Mouse (Mus musculus) kidney, postnatal 10 days (tissue): ENCODE measurements around the gene Vps13d.

Experiments
- DNase-seq: peaks from one replicate; pipeline ENCODE4 v3.0.0; 2021; ENCODE audit warnings: mixed read lengths

The Vps13d gene

DNA sequence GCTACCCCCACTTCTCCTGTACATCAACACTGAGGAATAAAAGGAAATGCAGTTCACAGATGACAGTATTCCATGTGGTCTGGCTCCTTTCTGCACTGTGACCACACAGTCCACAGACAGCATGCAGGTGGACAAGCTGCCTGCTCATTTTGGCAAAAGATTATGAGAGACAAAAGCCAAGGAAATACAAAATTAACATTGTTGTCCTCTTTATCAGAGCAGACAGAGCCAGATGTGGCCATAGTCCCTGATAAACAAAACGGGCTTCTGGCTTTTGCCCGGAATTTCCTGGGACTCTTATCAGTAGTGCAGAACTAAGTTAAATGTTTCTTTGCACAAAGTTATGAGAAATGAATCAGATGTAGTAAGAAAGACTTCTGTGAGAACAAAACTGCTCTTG lies 161.4 kb downstream of the Vps13d start:
- DNase-seq, result no peak

DNA sequence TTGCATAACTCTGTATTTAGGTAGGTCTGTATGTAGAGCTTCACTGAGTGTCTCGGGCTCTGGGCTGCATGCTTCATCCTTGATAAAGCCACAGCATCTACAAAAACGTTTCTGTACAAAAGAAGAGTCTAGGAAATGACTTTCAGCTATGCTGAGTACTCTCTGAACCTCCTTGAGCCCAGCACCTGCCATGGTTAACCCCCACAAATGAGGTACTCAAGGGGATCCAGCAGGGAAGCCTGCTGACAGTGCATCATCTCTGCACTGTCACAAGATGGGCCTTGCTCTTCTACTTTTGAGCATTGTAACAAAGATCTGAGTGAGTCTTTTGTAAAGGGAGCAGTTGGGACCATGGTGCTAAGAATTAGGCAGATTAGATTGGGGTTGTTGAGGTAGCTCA lies 162.2 kb downstream of the Vps13d start:
- DNase-seq, result no peak

DNA sequence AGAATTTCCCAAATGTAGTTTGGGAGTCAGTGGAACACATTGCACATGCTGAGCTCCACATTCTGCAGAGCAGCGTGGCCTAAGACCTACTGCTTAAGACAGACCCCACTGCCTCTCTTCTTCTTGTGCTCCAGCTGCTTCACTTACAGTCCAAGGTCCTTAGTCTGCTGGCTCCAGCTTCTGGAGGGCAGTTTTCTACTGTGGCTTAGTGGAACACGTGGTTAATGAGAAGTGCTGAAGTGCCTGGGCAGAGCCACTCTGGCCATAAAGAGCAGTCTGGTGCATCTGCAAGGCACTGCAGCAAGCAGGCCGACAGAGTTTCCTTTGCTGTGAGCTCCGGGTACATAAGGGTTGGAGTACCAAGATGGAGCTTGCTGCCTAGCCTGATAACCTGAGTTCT lies 163.3 kb downstream of the Vps13d start:
- DNase-seq, result peak; percentile 61

DNA sequence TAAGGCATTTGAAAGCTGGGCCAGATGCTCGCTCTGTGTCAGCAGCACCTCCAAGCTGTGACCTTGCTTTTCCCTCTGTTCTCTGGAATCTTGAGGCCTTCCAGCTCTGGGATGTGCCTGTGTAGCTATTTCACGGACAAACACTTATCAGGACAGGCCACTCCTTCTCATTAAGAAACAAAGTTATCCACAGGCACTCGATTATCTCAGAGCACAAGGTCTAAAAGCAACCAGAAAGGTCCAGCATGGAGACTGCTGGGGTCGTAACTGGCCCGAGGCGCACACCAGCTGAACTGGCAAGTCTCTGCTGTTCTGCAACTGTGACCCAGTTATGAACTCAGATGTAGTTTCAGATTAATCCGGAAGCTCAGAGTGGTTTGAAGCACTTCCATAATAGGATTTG lies 168.4 kb downstream of the Vps13d start:
- peak; percentile 65 for DNase-seq

DNA sequence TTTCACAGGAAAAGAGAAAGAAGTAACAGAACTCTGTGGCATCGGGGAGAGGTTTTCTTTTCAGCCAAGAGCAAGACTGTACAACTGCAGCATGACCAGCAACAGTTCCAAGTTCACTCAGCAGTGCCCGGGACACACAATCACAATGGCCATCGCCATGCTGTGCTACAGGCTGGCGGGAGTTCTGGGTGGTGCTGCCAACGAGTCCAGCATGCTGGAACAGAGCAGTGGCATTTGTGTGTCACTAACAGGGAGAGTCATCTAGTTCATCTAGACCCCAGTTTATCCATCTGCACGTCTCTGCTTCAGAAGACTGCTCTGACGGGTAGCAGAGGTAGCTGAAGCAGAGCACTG lies 169.4 kb downstream of the Vps13d start:
- peak; percentile 30 for DNase-seq

DNA sequence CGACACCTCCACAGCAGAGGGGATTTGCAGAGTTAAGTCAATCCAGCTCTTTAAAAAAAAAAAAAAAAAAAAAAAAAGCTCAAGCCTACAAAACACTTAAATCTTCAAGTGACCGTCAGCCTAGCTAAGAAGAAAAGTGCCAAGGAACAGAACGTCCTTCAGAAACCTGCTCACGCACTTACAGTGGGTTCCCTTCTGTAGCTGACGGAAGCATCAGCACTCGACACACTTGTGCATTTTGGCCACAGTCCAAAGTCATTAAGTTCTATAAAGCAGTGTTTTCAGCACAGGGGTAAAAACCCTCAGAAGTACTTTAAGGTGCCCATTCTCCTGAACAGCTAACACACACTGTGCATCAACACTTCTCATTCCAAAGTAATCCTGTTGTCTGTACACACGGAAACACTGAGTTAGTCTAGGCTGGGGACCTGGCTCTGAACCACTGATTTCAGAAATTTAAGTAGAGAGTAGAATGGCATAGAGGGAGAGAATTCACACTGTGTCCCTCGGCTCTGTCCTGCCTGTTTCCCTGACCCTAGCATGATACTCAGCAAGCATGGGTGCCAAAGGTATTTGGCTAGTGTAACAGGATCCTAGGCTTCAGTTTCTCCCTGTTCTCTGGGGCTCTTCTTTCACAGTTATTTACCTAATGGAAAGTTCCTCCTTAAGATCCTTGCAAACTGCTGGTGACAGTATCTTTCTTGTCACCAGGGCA lies 170.0 kb downstream of the Vps13d start:
- DNase-seq, result no peak

DNA sequence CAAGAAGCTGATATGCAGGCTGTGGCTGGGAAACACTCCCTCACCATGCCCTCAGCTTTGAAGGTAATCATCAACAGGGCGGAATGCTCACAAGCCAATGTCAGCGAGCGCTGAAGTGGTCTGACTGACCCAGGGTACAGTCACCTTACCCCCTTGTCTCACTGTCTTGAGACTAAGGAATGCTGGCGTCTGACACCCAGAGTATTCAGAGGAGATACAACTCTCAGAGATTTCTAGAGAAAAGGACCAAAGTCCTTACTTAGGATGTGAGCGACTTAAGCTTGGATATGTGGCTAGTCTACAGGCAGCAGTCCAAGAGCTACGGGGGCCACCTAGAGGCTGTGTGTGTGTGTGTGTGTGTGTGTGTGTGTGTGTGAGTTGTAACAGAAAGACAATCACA lies 170.9 kb downstream of the Vps13d start:
- peak; percentile 72 for DNase-seq

DNA sequence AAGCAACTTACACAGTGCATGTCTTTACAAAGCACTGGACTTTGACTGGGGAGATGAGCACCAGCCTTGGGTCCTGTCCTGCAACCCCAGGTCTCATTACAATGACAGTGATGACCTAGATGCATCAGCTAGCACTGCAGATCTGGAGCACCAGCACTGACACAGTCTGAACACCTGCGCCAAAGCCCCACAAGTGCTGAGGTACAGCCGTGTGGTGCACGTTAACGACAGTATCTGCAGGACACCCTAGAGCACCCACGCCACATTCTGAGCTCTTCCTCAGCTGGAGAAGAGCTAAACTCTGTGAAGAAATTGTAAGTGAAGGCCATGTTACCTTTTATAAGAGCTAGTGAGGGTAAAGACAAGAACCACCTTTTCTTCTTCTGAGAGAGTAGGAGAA lies 172.0 kb downstream of the Vps13d start:
- no peak for DNase-seq

DNA sequence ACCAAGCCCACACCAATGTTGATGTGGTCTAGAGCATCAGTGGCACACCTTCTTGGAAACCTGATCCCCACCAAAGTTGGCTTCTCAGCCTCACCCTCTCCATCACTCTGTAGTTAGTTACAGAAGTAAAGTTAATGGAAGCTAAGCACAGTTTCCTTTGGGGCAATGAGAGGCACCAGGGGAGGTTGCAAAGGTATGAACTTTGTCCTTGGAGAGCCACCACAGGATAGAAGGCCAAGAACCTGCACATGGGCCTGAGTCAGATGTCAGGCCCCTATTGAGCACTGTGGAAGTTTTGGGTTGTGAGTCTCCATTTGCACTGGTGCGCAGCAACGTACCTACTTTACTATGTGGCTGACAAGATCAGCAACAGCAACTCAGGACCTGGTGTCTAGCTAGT lies 172.6 kb downstream of the Vps13d start:
- no peak for DNase-seq

DNA sequence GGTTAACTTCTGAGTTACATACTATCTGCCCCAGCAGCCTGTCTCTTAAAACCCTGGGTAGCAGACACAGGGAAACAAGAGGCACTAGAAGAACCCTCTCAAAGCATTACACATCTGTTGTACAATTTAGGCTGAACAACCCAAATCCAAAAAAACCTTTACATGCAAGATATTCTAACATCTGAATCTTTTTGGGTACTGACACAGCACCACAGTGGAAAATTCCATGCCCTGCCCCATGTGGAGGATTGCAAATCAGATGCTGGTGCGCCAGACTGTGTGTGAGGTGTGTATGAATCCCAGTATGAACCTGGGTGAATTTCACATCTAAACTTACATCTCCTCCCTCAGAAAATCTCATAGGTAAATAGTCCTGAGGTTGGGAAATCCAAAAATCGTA lies 174.4 kb downstream of the Vps13d start:
- DNase-seq, result no peak

DNA sequence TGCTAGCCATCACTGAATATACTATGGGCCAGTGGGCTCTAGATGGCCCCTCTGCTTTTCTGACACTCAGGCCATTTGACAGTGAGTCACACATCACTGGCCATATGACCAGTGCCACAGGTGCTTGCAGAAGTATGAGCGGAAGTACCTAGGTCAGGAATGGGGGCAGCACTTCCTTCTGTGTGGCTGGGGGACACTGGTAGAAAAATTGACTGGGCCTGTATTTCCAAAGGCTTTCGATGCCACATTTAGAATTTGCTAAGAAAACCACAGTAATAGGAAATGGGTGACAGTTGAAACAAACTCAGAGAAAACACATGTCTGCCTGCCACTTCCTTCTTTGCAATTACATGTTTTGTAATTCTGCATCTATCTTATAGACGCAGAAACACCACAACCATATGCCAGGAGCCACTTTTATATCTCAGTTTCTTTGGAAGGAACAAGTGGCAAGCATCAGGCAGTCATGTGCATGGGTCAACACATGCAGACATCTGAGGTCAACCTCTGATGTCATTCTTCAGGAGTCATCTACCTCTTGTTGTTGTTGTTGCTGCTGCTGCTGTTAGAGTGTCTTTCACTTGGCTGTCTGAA lies 175.6 kb downstream of the Vps13d start:
- DNase-seq, result no peak

DNA sequence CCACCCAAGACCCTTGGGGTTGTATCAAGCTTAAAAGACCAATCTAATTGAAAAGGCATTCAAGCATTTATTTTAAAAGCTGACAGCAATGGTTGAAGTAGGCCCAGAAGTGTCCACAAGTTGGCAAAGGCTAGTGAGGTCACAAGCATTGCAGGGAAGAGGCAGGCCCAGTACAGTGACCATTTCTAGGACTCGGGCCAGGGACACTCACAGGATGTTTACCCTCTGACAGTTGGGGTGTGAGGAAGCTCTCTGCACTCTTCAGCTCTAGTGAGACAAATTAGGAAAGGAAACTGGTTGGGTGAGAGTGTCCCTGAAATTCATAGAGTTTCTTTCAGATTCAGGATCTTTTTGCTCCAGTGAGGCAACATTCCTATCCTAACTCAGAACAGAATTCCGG lies 177.1 kb downstream of the Vps13d start:
- peak; percentile 81 for DNase-seq

DNA sequence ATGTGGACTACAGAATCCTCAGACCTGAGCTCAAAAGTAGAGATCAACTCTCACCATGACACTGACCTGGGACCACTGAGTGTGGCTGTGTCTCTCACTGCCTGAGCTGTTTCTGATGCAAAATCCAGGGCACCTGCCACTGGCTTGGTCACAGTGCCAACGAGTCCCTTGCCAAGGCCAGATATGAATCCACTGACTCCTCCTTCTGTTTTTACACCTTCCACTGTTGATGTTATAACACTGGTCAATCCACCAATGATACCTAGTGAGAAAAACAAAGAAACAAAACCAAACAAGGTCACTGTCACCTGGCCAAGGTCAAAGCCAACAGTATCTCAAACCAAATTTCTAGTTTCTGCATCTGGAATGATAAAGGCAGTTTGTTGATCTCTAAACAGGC lies 178.1 kb downstream of the Vps13d start:
- no peak for DNase-seq

DNA sequence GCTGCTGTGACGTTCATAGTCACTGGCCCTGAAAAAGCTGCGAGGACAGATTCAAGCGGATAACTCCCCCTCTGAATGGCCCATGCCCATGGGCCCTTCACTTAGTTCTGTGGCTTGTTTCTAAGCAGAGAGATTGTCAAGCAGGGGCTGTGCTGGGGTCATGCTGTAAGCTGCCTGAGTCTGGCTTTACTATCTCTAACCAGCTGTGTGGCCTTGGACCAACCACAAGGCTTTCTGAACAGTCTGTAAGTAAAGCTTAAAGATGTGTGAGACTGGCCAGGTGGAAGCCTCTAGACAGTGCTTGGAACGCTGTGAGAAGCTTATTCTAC lies 180.2 kb downstream of the Vps13d start:
- no peak for DNase-seq

DNA sequence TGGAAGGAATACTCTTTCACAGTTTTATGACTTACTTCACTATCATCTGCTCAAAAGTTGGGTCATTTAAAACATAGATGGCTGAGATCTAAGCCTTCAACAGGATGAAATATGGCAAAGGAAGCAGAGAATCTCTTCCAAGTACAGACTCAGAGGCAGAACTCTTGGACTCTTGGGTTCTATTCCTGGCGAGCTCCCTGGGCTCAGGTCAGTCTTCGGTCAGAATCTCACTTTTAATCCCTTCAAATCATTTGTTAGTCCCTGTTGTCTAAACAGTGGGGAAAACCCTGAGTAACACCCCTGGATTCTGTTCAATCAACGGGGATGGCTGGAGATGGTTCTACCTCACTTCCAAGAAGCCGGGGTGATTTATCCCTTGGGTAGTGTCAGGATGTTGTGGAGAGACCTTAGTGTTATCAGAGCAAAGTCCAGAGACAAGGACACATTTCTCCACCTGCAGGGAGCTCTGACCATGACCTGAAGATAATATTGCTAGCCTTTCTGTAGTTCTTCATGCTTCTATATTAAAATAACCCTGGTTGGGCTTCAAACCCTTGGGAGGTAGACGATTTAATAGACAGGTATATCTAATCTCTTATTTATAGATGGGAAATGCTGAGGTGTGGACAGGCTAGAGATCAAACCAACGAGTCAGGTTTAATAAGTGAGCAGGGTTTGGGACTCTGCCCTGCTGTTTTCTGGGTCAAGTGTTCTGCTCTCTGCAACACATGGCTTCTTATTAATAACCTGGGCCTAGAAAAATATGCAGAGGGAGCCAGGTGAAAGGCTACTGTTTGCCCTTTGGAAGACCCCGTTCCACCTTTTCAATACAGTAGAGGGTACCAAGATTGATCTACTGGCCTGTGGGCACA lies 180.8 kb downstream of the Vps13d start:
- peak; percentile 47 for DNase-seq

DNA sequence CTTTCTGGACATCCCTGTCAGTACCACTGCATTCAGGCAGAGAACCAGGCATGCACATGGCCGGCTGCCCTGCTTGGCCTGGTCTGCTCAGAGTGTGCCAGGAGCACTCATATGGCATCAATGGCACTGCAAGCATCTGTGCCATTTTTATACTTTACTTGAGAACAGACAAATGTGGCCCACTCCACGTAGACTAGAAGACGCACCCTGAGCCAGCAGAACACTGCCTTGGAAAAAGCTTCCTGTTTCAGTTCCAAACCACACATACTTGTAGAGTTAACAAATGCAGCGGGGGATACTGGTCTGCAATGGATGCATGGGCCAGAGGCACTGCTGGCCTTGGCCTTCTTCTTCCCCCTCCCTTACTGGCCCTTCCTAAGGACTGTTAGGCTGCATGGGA lies 181.6 kb downstream of the Vps13d start:
- no peak for DNase-seq

DNA sequence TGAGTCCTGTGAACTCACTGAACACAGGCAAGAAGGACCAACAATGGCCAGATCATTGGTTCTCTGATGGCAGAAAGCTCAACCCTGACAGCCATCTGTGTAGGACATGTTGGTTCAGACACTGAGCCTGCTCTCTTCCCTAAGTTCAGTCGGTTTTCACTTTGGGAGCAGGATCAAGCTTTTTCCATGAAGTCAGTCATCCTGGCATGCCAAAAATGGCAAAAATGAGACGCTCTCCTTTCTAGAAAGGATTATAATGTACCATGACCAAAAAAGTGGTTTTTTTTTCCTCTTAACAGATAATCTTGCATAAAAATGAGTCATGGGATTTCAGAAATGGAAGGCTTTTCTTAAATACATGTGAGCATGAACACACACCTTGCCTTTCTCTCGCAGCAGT lies 183.6 kb downstream of the Vps13d start:
- DNase-seq, result no peak

DNA sequence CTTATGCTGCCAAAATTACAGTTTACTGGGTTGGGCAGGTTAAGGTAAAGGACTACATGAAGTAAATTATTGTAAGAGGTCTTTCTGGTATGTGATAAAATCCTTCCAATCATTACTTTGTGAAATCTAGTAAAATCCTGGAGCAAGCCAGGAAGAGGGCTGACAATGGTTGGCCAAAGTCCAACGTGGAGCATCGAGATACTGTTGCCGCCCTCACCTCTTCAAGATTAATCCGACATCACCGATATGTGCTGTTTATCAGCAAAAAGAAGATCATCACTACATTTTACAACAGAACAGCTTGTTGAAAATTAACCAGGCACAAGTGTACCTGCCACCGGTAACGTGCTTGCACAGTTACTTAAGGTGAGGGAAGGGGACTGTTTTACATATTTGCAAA lies 184.9 kb downstream of the Vps13d start:
- peak; percentile 61 for DNase-seq

DNA sequence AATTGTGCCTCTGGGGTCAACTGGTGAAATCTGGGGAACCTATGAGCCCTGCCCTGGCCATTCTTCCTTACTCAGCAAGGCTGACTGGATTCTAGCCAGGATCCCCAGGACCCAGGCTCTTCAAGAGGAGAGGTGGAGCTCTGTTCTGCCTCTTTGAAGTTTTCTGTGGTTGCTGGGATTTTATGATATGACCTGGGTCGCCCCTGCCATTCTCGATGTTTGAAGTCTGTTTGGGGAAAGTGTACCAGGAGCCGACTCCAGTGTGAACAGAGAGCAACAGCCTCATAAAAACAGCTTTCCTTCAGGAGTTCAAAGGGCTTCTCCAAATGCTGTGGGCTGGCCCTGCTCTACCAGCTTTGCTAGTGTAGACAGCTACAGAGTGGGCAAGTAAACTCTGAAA lies 185.4 kb downstream of the Vps13d start:
- peak; percentile 68 for DNase-seq

DNA sequence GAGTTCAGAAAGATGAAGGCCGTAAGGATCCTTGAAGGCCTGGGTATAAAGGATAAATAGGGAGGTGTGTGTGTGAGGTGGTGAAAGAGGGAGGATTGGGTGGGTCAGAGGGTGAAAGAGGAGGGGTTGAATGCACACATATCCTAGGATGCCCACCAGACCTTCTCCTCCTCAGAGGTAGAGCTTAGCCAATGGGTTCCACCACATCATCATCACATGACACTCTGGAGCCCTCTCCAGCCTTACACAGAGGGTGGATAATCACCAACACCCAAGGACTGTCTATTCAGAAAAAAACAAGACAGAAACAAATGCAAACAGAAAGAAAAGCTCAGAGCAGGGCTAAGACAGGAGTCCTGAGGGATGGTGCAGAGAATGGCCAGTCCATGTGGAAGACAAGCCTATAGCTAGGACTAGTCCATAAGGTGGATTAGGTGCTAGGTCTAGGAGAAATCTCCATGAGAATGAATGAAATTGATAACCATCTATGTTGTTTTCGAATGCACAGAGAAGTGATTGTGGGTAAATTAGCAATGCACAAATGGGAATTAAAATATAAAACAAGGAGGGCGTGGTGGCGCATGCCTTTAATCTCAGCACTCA lies 188.8 kb downstream of the Vps13d start:
- no peak for DNase-seq

DNA sequence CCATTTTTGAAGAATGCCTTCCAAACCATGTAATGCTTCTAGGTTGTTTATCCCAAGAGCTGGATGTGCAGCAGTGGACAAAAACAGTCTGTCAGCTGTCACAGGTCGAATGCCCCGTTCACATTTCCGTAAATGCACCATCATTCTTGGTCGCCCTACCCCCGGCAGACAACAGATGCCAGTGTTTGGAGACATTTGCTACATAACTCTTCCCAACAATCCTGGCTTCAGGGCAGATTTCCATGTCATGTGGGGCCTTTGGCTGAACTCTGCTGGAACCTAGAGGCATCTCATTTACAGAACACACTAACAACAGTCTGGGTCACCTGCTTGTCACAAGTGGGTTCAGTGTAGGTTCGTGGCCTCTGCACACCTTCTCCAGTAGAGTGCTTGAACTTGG lies 190.6 kb downstream of the Vps13d start:
- no peak for DNase-seq

DNA sequence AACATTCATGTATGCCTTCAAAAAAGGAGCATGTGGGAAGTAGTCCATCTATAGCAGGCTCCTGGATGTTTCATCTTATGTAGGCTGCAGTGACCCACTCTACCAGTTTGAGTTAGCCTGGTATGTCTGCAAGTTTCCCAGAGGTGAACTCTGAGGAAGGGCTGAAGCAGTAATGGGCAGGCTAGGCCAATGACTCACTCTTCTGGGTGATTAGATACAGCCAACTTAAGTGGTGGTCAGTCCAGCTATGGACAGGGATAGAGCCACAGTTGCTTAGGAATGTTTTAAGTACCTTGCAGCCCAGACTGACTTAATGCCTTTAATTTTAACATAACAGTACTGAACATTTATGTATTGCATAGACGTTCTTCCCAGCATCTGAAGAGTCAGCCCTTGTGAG lies 192.1 kb downstream of the Vps13d start:
- DNase-seq, result no peak

DNA sequence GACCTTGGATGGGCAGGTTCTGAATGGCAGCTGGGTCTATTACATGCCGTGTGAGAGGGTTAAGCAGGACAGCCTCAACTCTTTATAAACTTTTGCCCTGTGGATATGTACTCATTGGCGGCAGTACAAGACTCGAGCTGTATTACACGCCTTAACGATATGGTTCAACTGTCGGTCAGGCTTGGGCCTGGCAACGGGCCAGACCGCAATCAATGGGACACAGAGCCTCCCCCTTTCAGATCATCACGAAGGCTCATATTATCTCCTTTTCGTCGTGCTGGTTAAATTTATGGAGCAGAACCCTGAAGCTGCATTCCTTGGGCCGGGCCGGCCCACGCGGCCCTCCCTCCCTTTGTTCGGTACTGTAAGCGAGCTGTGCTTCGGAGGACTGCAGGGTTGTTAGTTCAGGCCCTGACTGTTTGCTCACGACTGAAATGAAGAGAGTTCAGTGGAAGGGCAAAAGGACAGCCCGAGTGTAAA lies 194.9 kb downstream of the Vps13d start:
- DNase-seq, result peak; percentile 94

DNA sequence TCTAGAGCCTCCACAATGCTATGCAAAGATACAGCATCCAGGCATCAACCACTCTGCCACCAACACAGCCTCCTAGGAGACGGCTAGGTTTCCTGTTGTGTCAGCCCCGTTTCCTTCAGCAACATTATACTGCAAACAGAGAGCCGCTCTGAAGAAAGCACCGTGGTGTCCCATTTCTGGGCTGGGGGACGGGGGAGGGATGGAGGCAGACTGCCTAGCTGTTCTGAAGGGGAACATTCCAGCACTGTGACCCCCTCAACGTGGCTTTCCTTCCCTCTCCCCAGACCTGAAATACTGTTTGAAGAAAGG lies 195.3 kb downstream of the Vps13d start:
- DNase-seq, result peak; percentile 65
